Mouse (Mus musculus): Measurements from ENCODE around the gene Fdxr.

DNA sequence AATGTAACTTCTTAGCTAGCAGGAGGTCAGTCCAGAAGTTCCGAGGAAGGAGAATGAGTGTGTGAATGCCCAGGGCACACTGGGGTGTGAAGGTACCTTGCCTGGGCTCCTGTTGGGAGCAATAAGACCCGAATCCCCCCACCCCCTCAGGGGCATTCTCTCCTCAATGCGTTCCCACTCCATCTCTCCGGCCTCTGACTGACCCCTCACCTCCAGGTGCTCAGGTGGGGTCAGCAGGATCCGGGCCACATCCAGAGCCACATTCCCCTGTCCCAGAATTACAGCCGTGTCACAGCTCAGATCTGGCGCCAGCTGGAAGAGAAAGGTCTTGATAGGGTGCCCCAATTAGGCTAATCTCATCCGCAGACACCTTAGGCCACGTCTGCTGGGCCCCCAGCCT is 5.8 kb downstream of the Fdxr start:
- TF ChIP-seq CTCF (IDR thresholded peaks at IDR 0.05; ENCODE audit: extremely low read depth, insufficient read depth, low read length) (no peak), POLR2A (IDR thresholded peaks at IDR 0.05; ENCODE audit: extremely low read depth, insufficient read depth, low read length) (no peak)
